Mouse (Mus musculus) WW6 (cell line): ENCODE results near the gene Rab3d.
"Not testable (repeated sequence)": the region's sequence is repeated elsewhere in the genome, so short reads cannot be mapped to it uniquely, and the experiment has no call there.

Experiments
- DNase-seq: peaks from one replicate; pipeline ENCODE4 v3.0.0-alpha.2; 2013; ENCODE audit warnings: low read depth, low spot score

Gene Rab3d

GRCm38 (mm10) chr9:21909474-21910223, 8.3 kb downstream of the Rab3d start:
- DNase-seq: no peak

GRCm38 (mm10) chr9:21908216-21908615, 9.8 kb downstream of the Rab3d start:
- DNase-seq: no peak

- no peak for DNase-seq
Observed at GRCm38 (mm10) chr9:21904031-21904430, 14.0 kb downstream of the Rab3d start.

GRCm38 (mm10) chr9:21901223-21901820, 16.7 kb downstream of the Rab3d start:
- DNase-seq: no peak

GRCm38 (mm10) chr9:21889229-21889628, 28.8 kb downstream of the Rab3d start:
- no peak for DNase-seq

- no peak for DNase-seq
Observed at GRCm38 (mm10) chr9:21876601-21877000, 41.4 kb downstream of the Rab3d start.

- no peak for DNase-seq
Observed at GRCm38 (mm10) chr9:21872204-21872603, 45.8 kb downstream of the Rab3d start.

- no peak for DNase-seq
Observed at GRCm38 (mm10) chr9:21870879-21871524, 47.0 kb downstream of the Rab3d start.

- not testable (repeated sequence) for DNase-seq
Observed at GRCm38 (mm10) chr9:21869290-21869689, 48.7 kb downstream of the Rab3d start.

- no peak for DNase-seq
Observed at GRCm38 (mm10) chr9:21867726-21868125, 50.3 kb downstream of the Rab3d start.

- no peak for DNase-seq
Observed at GRCm38 (mm10) chr9:21866641-21867040, 51.4 kb downstream of the Rab3d start.

GRCm38 (mm10) chr9:21865673-21866398, 52.2 kb downstream of the Rab3d start:
- DNase-seq: no peak

- no peak for DNase-seq
Observed at GRCm38 (mm10) chr9:21862181-21862580, 55.8 kb downstream of the Rab3d start.

GRCm38 (mm10) chr9:21860349-21860748, 57.6 kb downstream of the Rab3d start:
- not testable (repeated sequence) for DNase-seq

- DNase-seq: no peak
Observed at GRCm38 (mm10) chr9:21859606-21860005, 58.4 kb downstream of the Rab3d start.

- no peak for DNase-seq
Observed at GRCm38 (mm10) chr9:21858084-21858483, 59.9 kb downstream of the Rab3d start.

- no peak for DNase-seq
Observed at GRCm38 (mm10) chr9:21857501-21857900, 60.5 kb downstream of the Rab3d start.
